Mouse (Mus musculus) kidney, adult 11 months (tissue): ENCODE measurements around the gene Ezh2.

Experiments
- DNase-seq: peaks from one replicate; pipeline ENCODE4 v3.0.0; 2022

Ezh2 gene

DNA sequence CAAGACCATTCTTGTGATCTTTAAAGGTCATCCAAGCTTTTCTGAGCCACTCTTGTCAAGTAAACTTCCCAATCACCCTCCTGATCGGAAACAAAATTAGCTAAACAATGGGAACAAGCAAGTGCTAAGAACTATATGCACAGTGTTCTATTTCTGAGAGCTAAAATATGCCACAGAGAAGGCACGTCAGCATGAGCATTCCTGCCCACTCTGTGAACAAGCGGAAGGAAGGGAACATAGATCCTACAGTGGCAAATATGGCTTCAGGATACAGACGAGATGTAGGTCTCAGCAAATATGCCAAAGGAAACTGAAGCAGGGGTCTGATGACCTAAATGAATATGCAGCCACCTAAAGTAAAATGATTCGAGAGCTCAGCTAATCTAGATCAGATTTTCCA, 59.8 kb downstream of the Ezh2 start:
- no peak for DNase-seq

DNA sequence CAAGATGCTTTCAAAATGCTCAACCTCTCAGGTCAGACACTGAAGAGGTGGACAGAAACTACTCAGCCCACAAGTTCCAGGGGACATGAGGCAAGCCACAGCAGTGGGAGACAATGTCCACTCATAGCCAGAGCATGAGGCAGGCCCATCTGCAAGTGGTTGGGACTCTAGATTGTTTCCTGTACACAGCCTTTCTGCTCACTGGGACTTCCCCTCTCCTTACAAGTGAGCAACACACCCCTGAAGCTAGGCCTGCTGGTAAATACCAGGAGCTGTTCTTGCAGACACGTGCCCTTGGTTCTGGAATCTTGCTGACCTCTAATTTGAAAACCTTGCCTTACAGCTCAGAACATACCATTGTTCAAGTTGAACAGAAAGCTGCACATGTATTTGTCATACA, 62.6 kb downstream of the Ezh2 start:
- no peak for DNase-seq

DNA sequence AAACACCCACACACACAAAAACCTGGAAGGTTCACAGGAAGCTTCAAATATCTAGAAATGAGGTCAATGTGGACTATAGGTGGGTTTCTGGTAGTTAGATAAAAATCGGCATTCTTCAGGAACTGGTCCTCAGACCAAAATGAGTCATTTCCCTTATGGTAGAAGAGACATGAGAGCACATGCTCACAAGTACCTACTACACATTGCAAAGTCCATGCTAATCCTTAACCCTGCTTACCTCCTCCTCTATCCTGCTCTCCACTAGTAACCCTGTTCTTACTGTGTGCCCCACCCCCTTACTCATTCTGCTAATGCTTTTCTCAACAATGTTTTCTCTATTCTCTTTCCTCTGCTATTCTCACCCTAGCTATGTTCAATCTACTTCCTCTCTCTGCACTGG, 67.5 kb downstream of the Ezh2 start:
- DNase-seq: no peak

DNA sequence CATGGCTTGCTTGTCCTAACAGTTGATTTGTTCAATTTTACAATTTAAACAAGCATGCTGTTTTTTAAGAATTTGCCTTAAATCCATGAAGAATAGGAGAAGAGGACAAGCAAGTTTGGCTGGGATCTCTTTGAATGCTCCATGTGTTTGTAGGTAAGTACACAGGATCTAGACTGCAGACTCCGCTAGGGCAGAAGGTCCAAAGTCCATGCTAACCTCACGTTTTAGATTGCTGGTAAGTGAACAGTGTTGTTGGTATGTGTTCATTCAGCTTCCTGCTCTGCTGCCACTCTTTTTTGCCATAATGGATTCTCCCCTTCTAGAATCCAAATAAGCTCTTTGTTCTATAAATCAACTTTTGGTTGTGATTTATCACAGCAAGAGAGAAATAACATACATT, 68.0 kb downstream of the Ezh2 start:
- DNase-seq: no peak

DNA sequence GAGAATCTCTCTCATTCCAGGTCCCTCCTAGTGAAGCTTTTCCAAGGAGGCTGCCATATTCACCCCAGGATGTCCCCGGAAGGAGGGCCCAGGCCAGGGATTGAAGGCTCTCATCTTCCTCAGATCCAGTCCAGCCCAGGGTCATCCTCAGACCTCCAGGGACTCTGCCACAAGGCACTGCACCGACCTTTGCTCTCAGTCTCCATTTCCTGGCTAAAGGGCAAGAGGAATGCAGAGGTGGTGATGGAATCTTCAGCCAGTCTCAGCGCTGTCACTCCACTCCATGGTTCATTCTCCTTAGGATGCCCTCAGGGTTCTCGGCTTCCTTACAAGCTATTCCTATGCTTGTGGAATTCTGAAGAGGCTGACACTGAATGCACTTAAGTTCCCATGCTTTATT, 68.7 kb downstream of the Ezh2 start:
- no peak for DNase-seq

DNA sequence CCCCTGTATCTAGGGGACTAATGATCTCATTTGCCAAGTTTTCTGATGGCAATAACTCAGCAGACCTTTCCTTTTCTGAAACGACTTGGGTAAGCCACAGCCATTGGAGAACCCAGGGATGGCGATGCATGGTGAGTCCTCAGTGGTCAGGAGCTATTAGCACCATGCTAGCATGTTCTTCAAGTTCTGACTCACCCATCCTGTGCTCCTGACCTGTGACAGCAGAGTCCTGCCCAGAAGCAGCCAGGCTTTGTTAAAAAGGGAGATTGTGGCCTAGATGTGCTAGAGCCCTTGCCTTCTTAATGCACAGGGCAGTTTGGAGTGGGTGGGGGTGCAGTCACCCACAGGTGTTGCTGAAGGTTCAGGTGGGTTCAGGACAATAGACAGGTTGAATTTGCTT, 70.1 kb downstream of the Ezh2 start:
- no peak for DNase-seq

DNA sequence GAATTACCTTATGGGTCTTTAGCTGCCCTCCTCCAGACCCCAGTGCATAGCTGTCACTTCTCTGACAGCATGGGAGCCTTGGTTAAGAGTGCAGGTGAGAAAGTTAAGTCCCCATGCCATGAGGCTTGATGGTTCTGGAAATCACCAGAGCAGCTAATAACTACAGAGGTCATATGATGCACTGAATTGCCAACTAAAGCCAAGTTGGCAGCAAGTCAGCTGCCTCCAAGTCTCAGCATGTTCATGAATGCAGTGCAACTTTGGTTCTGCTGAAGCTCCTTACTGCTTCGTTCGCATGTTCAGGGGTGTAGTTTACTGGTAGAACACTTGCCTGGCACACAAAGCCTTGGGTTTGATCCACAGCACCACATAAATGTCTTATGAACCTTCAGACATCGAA, 72.7 kb downstream of the Ezh2 start:
- peak; percentile 30 for DNase-seq

DNA sequence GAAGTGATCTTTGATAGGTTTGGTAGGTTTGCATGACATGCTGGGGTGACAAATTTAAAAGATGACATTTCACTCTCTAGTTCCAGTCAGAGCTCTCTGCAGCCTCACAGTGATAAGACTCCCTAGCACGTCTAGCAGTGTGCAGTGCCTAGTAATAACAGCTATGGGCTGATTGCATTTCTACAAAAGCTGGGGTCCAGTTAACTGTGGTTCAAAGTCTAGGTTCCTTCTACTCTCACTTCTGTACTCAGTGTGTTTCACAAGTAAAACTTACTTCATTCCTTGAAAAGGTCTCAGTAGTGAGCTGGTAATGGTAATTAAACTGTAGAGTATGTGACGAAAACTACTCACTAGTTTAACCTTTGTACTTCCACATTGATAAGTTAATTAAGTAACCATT, 75.1 kb downstream of the Ezh2 start:
- no peak for DNase-seq

DNA sequence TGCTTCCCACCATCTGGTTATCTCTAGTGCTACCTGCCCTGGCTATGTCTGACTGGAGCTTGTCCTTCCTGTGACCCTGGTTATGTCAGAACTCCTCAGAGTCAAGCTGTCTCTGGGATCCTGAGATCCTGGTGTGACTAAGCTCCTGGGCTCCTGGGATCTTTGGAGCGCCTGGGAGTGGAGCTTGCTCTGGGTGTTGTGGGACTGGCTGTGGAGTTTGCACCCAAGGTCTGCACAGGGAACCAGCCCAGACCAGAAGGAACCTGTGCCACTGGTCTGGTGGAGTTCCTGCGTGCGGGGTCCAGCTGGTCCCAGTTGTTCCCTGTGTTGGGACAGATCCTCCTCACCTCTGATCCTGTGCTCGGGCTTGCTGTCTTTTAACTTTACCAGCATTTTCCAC, 100.6 kb downstream of the Ezh2 start:
- peak; percentile 29 for DNase-seq

DNA sequence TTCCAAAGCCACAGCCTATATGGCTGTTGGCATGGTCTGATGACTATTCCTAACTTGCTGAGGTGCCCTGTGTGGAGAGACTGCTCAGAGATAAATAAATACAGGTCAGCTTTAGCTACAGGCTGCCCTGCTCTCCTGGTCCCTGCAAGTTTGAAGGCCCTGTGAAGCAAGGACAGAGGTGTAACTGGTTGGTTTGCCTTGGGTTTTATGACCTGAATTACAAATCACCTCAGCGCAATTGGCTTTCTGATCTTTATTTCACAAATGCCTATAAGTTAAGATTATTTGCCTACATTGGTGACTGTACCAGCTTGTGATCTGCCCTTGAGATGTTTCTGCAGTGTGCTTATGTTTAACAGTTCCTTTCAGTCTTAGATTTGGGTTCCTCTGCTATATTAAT, 113.1 kb downstream of the Ezh2 start:
- no peak for DNase-seq
